Mouse (Mus musculus) megakaryocyte, embryonic 14.5 days (primary cell): Measurements from ENCODE around the gene Tmem223.

Experiments used
- FLI1 ChIP-seq: IDR thresholded peaks from 2 replicates; pipeline ENCODE4 v1.6.1; 2012; ENCODE audit warnings: low read length, inconsistent platforms, mixed read lengths
- GATA1 ChIP-seq: IDR thresholded peaks from 3 replicates; pipeline ENCODE4 v1.6.1; 2012; ENCODE audit warnings: mixed read lengths, low read length, inconsistent platforms, borderline replicate concordance

DNA sequence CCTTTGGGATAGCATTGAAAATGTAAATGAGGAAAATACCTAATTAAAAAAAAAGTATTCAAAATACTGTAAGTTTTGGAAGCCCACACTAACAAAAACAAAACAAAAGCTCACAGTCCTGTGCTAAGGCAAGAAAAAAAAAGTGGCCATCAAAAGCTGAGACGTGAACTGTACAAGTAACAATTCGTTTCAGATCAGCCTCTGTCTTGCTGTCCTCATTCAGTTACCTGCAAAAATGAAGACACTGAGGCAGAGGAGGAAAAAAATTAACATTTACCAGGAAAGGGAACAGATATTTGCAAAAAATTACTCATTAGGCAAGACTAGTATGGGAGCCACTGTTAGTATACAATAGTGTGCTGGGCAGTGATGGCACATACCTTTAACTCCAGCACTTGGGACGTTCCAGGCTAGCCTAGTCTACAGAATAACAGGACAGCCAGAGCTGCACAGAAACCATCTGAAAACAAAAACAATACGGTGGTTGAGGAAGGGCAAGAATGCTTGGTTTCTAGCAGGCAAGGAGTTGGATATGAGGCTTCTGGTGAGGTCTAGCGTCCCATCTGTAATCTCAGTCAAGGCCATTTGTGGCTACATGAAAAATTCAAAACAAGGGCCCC, 43.2 kb upstream of the Tmem223 start:
- TF ChIP-seq GATA1 (no peak), FLI1 (no peak)
